Mouse (Mus musculus): ENCODE measurements around the gene Swi5.

DNA sequence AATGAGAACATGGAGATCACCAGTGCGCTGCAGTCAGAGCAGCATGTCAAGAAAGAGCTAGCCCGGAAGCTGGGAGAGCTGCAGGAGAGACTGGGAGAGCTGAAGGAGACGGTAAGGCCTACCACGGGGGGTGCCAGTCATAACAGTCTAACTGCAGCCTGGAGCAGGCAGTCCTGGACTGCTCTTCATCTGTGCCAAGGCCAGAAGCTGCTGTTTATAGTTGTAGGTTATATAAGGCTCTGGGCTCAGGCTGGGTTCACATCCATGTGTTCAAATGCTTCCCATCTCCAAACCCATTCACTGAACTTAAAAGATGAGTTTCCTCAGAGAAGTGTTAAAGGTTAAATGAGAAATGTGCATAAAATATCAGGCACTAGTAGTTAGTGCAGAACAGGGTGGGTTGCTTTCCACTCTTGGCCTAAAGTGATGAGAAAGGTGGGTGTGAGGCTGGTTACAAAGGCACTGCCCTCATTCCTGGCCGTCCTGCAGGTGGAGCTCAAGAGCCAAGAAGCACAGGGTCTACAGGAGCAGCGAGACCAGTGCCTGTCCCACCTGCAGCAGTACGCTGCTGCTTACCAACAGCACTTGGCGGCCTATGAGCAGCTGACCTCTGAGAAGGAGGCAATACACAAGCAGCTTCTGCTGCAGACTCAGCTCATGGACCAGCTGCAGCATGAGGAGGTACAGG is 16.4 kb upstream of the Swi5 start:
- no peak for TF ChIP-seq MEF2A (IDR thresholded peaks at IDR 0.05; ENCODE audit: extremely low read depth, insufficient replicate concordance, low read depth, low read length, poor library complexity, severe bottlenecking)
- peak; percentile 68 to 71 (median 70) for TF ChIP-seq CTCF (IDR thresholded peaks at IDR 0.05 in 2 of 3, conservative IDR thresholded peaks at IDR 0.05 in 1 of 3; ENCODE audit: control insufficient read depth in 1 of 3, insufficient read depth in 1 of 3, low read depth in 2 of 3, low read length in 3 of 3, poor library complexity in 1 of 3, severe bottlenecking in 1 of 3)
- no peak for TF ChIP-seq GATA1 (IDR thresholded peaks at IDR 0.05; ENCODE audit: low read depth, low read length)
- TF ChIP-seq POLR2A (IDR thresholded peaks at IDR 0.05; ENCODE audit: control insufficient read depth in 1 of 2, insufficient read depth in 1 of 2, low read depth in 1 of 2, low read length in 2 of 2, poor library complexity in 1 of 2): no peak
- TF ChIP-seq USF2 (IDR thresholded peaks at IDR 0.05; ENCODE audit: borderline replicate concordance in 1 of 2, insufficient read depth in 1 of 2, low read depth in 1 of 2, low read length in 2 of 2): no peak
- no peak for TF ChIP-seq BHLHE40 (IDR thresholded peaks at IDR 0.05; ENCODE audit: borderline replicate concordance, low read depth, low read length)
- no peak for TF ChIP-seq TAL1 (IDR thresholded peaks at IDR 0.05; ENCODE audit: low read length)
- no peak for TF ChIP-seq TCF12 (IDR thresholded peaks at IDR 0.05; ENCODE audit: low read depth, low read length)
- TF ChIP-seq HCFC1 (IDR thresholded peaks at IDR 0.05; ENCODE audit: low read depth, low read length): no peak
- no peak for TF ChIP-seq CHD1 (IDR thresholded peaks at IDR 0.05; ENCODE audit: low read depth, low read length)
- no peak for TF ChIP-seq E2F4 (IDR thresholded peaks at IDR 0.05; ENCODE audit: borderline replicate concordance, low read depth, low read length)
